Mouse (Mus musculus): ENCODE results near the gene Tmem131. TPM values are rescaled to one million over a fixed set of nuclear protein-coding genes. Genes with fewer than 3 reads are reported as not detected.

Gene Tmem131
- polyA plus RNA-seq, 2 experiments = 10.6 to 14.9 TPM

- Histone ChIP-seq H3K9me3 (ENCODE audit: control insufficient read depth, low read length) (no peaks in the 10 kb centered on the region), H3K4me3 (ENCODE audit: insufficient read depth in 1 of 2, low read depth in 2 of 2, low read length in 2 of 2) (peak overlapping the region; percentile 34 to 38), H3K9ac (replicated peaks) (peak overlapping the region; percentile 70), H3K4me2 (ENCODE audit: low read depth) (peak overlapping the region; percentile 88), H3K4me1 (replicated peaks; ENCODE audit: control insufficient read depth in 2 of 2, insufficient read depth in 2 of 2, low read length in 1 of 2) (peaks cover 94 to 98% of the 10 kb centered on the region in 2 experiments), H3K27ac (peak overlapping the region; percentile 100), H3K36me3 (replicated peaks; ENCODE audit: control insufficient read depth, insufficient read depth, low read depth) (no peaks in the 10 kb centered on the region; the same call in none of the 2 replicates), H3K27me3 (ENCODE audit: control insufficient read depth, insufficient read depth, low read length) (no peaks in the 10 kb centered on the region)
- ATAC-seq (ENCODE audit: insufficient read depth) (no peak), DNase-seq (ENCODE audit: low read depth in 3 of 3, low spot score in 3 of 3) (no peak)
- TF ChIP-seq EP300 (IDR thresholded peaks at IDR 0.05; ENCODE audit: low read depth) = no peak
- TF ChIP-seq CTCF (IDR thresholded peaks at IDR 0.05; ENCODE audit: low read depth) = no peak
- WGBS (ENCODE audit: insufficient replicate concordance) = 31% methylated on average over 4 of the region's 4 CpGs
Measured at GRCm38 (mm10) chr1:36920726-36921125, 22.7 kb downstream of the Tmem131 start.

- H3K4me1 ChIP-seq (replicated peaks; ENCODE audit: control insufficient read depth in 2 of 2, insufficient read depth in 2 of 2, low read length in 1 of 2) = peaks cover 96 to 98% of the 10 kb centered on the region in 2 experiments
- ATAC-seq (ENCODE audit: insufficient read depth) = peak; percentile 79
- DNase-seq (ENCODE audit: low read depth in 3 of 3, low spot score in 3 of 3) = peak; percentile 80 to 84 (median 82)
- no peaks in the 10 kb centered on the region for H3K9me3 ChIP-seq (ENCODE audit: control insufficient read depth, low read length)
- H3K36me3 ChIP-seq (replicated peaks; ENCODE audit: control insufficient read depth, insufficient read depth, low read depth) = no peaks in the 10 kb centered on the region; the same call in none of the 2 replicates
- H3K9ac ChIP-seq (replicated peaks) = peak overlapping the region; percentile 70
- H3K27ac ChIP-seq = peak overlapping the region; percentile 100
- no peaks in the 10 kb centered on the region for H3K27me3 ChIP-seq (ENCODE audit: control insufficient read depth, insufficient read depth, low read length)
- TF ChIP-seq CTCF (IDR thresholded peaks at IDR 0.05; ENCODE audit: low read depth) = no peak
- TF ChIP-seq EP300 (IDR thresholded peaks at IDR 0.05; ENCODE audit: low read depth) = no peak; the same call in 1 of the 2 replicates
- H3K4me3 ChIP-seq (ENCODE audit: insufficient read depth in 1 of 2, low read depth in 2 of 2, low read length in 2 of 2) = peak overlapping the region; percentile 1 to 38; a peak in 2 of 4 replicates
- WGBS (ENCODE audit: insufficient replicate concordance) = 3% methylated on average over 3 of the region's 3 CpGs
- peak overlapping the region; percentile 88 for H3K4me2 ChIP-seq (ENCODE audit: low read depth)
Measured at GRCm38 (mm10) chr1:36920154-36920716, 23.2 kb downstream of the Tmem131 start.

- ATAC-seq (ENCODE audit: insufficient read depth) = peak; percentile 91
- no peaks in the 10 kb centered on the region for H3K9me3 ChIP-seq (ENCODE audit: control insufficient read depth, low read length)
- peak; percentile 96 to 98 (median 97) for DNase-seq (ENCODE audit: low read depth in 3 of 3, low spot score in 3 of 3)
- peak; percentile 19; the same call in 1 of the 2 replicates for TF ChIP-seq CTCF (IDR thresholded peaks at IDR 0.05; ENCODE audit: low read depth)
- peak; percentile 95 for TF ChIP-seq EP300 (IDR thresholded peaks at IDR 0.05; ENCODE audit: low read depth)
- H3K9ac ChIP-seq (replicated peaks) = peak overlapping the region; percentile 70
- peak overlapping the region; percentile 100 for H3K27ac ChIP-seq
- peak overlapping the region; percentile 88 for H3K4me2 ChIP-seq (ENCODE audit: low read depth)
- H3K4me1 ChIP-seq (replicated peaks; ENCODE audit: control insufficient read depth in 2 of 2, insufficient read depth in 2 of 2, low read length in 1 of 2) = peaks cover 99% of the 10 kb centered on the region in 2 experiments
- WGBS (ENCODE audit: insufficient replicate concordance) = 0% methylated on average over 1 of the region's 1 CpGs
- H3K4me3 ChIP-seq (ENCODE audit: insufficient read depth in 1 of 2, low read depth in 2 of 2, low read length in 2 of 2) = peak overlapping the region in 1 of 2 experiments; percentile 38; a peak in 2 of 4 replicates
- H3K27me3 ChIP-seq (ENCODE audit: control insufficient read depth, insufficient read depth, low read length) = no peaks in the 10 kb centered on the region
- H3K36me3 ChIP-seq (replicated peaks; ENCODE audit: control insufficient read depth, insufficient read depth, low read depth) = no peaks in the 10 kb centered on the region; the same call in none of the 2 replicates
Measured at GRCm38 (mm10) chr1:36919728-36920127, 23.7 kb downstream of the Tmem131 start.

GRCm38 (mm10) chr1:36917423-36917822, 26.0 kb downstream of the Tmem131 start:
- no peaks in the 10 kb centered on the region; the same call in 1 of the 2 replicates for H3K36me3 ChIP-seq (replicated peaks; ENCODE audit: control insufficient read depth, insufficient read depth, low read depth)
- 10% methylated on average over 1 of the region's 1 CpGs for WGBS (ENCODE audit: insufficient replicate concordance)
- no peak for DNase-seq (ENCODE audit: low read depth in 3 of 3, low spot score in 3 of 3)
- no peak for ATAC-seq (ENCODE audit: insufficient read depth)
- H3K4me1 ChIP-seq (replicated peaks; ENCODE audit: control insufficient read depth in 2 of 2, insufficient read depth in 2 of 2, low read length in 1 of 2) = peaks cover 91 to 92% of the 10 kb centered on the region in 2 experiments
- H3K27ac ChIP-seq = peak overlapping the region; percentile 100
- peak overlapping the region; percentile 88 for H3K4me2 ChIP-seq (ENCODE audit: low read depth)
- no peaks in the 10 kb centered on the region for H3K27me3 ChIP-seq (ENCODE audit: control insufficient read depth, insufficient read depth, low read length)
- H3K4me3 ChIP-seq (ENCODE audit: insufficient read depth in 1 of 2, low read depth in 2 of 2, low read length in 2 of 2) = no peak overlapping the region
- no peaks in the 10 kb centered on the region for H3K9me3 ChIP-seq (ENCODE audit: control insufficient read depth, low read length)
- peak; percentile 56 for TF ChIP-seq EP300 (IDR thresholded peaks at IDR 0.05; ENCODE audit: low read depth)
- TF ChIP-seq CTCF (IDR thresholded peaks at IDR 0.05; ENCODE audit: low read depth) = no peak
- peak overlapping the region; percentile 47 for H3K9ac ChIP-seq (replicated peaks)

GRCm38 (mm10) chr1:36915200-36915580, 28.3 kb downstream of the Tmem131 start:
- no peak for ATAC-seq (ENCODE audit: insufficient read depth)
- H3K4me3 ChIP-seq (ENCODE audit: insufficient read depth in 1 of 2, low read depth in 2 of 2, low read length in 2 of 2) = no peak overlapping the region
- H3K36me3 ChIP-seq (replicated peaks; ENCODE audit: control insufficient read depth, insufficient read depth, low read depth) = no peaks in the 10 kb centered on the region; the same call in 1 of the 2 replicates
- no peak for DNase-seq (ENCODE audit: low read depth in 3 of 3, low spot score in 3 of 3)
- no peaks in the 10 kb centered on the region for H3K27me3 ChIP-seq (ENCODE audit: control insufficient read depth, insufficient read depth, low read length)
- no peak overlapping the region; the same call in 1 of the 2 replicates for H3K27ac ChIP-seq
- peaks cover 69 to 73% of the 10 kb centered on the region in 2 experiments for H3K4me1 ChIP-seq (replicated peaks; ENCODE audit: control insufficient read depth in 2 of 2, insufficient read depth in 2 of 2, low read length in 1 of 2)
- TF ChIP-seq EP300 (IDR thresholded peaks at IDR 0.05; ENCODE audit: low read depth) (no peak), CTCF (IDR thresholded peaks at IDR 0.05; ENCODE audit: low read depth) (no peak)
- H3K9me3 ChIP-seq (ENCODE audit: control insufficient read depth, low read length) = no peaks in the 10 kb centered on the region
- 60% methylated on average over 5 of the region's 5 CpGs for WGBS (ENCODE audit: insufficient replicate concordance)
- no peak overlapping the region for H3K4me2 ChIP-seq (ENCODE audit: low read depth)
- H3K9ac ChIP-seq (replicated peaks) = no peak overlapping the region
